Mouse (Mus musculus) lung, postnatal 25 days (tissue): ENCODE results near the gene Slc9a9.

Experiments
- DNase-seq: peaks from one replicate; pipeline ENCODE4 v3.0.0; 2022; ENCODE audit warnings: low spot score

Slc9a9 gene

DNA sequence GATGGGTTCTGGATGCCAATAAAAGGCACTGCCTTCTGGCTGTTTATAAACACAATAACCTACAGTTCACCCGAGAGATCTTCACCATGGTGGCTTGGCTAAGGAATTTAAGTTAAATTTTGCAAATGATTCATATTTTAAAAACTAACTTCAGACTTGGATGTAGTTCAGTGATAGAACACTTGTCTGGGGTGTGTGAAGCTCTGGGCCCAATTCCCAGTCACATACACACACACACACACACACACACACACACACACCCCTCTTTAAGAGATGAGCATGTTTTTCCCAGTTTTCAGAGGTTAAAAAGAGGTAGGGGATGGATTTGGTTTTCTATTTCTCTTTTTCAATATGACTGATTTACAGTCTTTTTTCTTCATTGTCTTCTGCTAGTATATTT lies 15.9 kb downstream of the Slc9a9 start:
- no peak for DNase-seq

DNA sequence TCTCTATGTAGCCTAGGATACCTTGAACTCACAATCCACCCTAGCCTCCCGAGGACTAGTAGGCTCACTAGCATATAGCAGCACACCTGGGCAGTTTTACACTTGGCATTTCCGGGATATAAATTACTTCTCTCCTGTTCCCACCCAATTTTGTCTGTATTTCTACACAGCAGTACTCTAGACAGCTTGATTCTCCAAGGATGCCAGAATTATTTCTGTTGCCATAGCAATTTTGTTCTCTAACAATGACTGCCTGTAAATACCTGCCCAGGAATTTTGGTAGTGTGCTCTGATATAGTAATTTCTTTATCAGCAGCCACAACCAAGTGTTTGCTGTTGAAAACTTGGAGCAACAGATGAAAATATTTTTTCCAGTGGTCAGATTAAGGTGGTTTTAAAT lies 16.7 kb downstream of the Slc9a9 start:
- DNase-seq: no peak

- DNase-seq: no peak
Observed at GRCm38 (mm10) chr9:94687203-94687859, 17.6 kb downstream of the Slc9a9 start.

DNA sequence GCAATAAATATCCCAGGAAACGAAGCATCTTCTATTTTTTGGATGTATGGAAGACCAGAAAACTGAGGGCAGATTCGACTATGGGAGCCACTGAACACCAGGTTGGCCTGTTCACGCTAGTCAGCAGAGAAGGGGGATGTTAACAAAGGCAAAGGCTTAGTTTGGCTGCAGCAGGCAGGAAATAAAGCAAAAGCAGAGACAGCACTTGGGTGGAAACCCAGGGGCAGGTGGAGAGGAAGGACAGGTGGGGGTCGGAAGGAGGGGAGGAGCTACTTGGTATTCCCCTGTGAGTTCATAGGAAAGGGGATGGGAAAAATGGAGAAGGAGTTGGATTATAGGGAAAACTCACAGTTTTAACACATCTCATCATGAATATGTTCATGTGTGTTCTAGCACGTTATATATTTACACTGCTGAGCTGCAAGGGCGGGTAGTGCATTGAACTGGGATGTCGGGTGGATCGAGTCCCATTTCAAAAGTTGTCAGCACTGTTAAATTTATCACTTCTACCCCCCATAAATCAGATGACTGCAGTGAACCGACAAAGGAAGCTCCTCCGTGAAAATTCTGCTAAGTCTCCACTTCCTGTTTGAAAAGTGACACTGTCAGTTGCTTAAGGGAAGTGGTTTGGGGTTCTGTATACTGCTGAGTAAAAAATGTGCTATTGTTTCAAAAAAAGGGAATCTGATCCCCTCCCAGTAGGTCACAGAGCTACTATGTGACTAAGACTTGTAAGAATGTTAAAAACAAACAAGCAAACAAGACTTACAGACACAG lies 21.8 kb downstream of the Slc9a9 start:
- DNase-seq: peak; percentile 37

- no peak for DNase-seq
Observed at GRCm38 (mm10) chr9:94692122-94692521, 22.4 kb downstream of the Slc9a9 start.

DNA sequence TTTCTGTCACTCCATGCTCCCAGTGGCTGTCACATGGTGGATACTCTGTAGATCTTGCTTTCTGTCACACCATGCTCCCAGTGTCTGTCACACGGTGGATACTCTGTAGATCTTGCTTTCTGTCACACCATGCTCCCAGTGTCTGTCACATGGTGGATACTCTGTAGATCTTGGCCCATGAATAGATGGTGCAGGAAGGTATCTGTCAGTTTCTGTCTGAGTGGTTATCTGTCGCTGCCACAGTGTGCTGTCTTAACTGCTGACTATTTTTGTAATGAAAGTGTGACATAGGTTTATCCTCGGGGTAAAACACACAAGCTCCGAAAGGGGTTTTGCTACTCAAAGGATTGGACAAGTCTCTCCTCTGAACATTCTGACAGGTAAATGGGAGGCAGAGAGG lies 24.5 kb downstream of the Slc9a9 start:
- no peak for DNase-seq

GRCm38 (mm10) chr9:94694983-94695382 lies 25.3 kb downstream of the Slc9a9 start:
- no peak for DNase-seq

DNA sequence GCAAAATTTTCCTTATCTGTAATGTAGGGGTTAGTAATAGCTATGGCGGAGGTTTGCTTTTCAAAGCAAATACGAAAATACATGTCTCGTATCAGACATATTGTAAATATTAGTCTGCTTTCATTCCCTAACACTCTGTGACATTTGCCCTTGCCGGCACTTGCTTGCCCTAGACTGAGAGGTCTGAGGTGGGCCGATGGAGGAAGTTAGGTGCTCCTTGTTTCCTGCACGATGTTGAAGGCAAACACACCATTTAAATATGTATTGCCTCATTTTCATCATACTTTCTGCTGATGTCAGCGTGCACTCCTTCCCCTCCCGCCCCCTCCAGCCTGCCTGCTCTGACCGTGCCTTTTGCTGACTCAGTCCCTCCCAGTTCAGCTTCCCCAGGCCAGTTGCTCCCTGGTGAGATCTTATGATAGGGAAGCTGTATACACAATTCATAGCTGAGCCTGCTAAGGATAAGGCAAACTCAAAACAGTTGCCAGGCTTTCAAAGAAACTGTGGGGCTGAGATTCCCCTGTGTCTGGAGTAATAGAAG lies 26.9 kb downstream of the Slc9a9 start:
- peak; percentile 16 for DNase-seq

GRCm38 (mm10) chr9:94698175-94698574 lies 28.5 kb downstream of the Slc9a9 start:
- no peak for DNase-seq

- no peak for DNase-seq
Observed at GRCm38 (mm10) chr9:94700549-94700948, 30.8 kb downstream of the Slc9a9 start.

DNA sequence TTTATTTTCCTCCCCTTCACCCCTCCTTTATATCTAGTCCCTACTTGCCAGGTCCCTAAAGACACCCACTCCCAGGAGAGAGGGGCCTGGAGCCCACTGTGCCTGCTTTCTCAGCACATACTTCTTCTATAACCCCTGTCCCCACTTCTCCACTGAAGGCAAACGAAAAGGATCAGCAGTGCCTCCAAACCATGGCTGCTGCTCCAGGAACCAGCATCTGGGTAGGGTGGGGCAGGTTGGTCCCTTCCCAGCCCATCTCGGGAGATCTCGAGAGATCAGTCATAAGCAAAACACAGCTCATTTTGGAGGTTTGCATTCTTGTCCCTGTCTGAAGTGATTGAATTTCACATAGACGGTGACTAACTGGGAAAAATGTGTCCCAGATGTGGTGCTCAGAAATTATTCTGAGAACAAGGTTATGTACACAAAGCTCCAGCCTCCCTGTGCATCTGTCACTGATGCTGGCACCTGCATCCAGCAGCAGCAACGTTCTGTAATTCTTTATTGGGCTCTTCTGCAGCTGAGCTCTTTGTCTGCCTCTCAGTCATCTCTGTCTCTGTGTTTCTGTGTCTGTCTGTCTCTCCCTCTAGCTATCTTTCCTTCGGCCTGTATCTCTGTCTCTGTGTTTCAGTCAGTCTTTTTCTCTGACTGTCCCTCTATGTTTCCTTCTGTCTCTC lies 31.6 kb downstream of the Slc9a9 start:
- DNase-seq: no peak

DNA sequence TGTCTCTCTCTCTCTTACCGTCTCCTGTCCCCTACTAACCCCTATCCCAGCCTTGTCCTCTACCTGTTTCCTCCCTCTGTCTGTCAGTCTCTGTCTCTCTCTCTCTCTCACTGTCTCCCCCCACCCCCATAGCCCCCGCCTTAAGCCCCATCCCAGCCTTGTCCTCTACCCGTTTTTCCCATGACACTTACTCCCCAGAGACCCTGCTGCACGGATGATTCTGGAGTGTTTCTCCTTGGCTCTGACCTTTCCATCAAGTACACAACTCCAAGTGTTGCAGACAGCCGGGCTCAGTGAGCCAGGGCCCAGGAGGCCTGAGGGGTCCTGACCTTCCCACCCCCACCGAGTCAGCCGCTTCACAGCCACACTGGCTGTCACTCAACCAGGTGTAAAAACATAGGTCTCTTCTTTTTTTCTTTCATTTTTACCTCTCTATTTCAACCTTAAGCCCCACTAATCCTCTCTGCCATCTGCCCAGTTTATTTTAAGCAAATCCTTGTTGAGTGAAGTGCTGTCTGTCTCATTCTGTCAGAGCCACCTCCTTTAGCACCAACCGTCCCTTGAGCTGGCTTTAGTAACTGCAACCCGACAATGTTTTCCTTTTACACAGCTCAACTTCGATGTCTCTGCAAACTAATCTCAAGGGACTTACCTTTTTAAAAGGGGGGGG lies 32.4 kb downstream of the Slc9a9 start:
- no peak for DNase-seq

GRCm38 (mm10) chr9:94704986-94705757 lies 35.5 kb downstream of the Slc9a9 start:
- DNase-seq: no peak

DNA sequence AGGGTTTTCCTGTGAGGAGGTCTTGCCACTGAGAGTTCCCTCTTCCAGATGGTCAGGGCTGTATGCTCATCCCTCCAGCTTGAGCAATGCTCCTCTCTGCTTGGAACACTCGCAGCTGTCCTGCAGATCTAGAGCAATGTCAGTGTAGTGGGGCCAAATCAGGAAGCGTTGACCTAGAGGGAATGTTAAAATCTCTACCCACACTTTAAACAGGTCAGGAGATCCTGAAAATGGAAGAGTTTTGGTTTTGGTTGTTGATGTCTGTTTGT lies 36.0 kb downstream of the Slc9a9 start:
- DNase-seq: no peak

- no peak for DNase-seq
Observed at GRCm38 (mm10) chr9:94712084-94712483, 42.4 kb downstream of the Slc9a9 start.

DNA sequence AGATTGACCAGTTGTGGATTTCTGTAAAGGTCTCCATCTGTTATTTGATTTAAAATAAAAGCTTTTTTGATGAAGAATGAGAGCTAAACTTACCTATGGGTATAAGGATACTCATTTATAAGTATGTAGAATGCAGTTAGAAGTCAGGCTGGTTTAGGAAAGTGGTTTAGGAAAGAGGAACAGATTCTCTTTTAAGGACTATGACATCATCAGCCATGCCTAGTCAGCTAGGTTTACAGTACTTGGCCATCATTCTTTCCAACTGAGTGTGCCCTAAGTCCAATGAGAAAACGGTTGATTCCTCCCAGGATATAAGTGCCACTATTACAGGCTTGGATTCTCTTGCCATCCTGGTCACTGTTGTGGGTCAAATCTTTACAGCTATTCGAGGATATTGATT lies 47.0 kb downstream of the Slc9a9 start:
- DNase-seq: no peak

DNA sequence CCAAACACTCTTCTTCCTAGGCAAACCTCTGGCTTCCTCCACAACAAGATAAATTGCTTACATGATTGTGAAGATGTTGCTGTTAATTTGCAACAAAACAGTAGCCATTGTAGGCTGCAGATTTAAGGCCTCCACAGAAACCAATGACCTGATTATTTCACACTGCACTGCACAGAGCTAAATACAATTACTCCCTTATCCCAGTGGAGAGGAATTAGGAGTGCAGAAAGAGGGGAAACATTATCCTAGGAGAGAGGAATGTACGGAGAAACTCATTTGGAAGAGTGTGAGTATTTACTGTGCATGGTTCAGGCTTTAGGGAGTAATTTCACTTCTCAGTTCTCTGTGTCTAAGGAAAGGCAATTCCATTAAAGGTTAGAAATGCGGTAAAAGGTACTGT lies 53.9 kb downstream of the Slc9a9 start:
- no peak for DNase-seq

DNA sequence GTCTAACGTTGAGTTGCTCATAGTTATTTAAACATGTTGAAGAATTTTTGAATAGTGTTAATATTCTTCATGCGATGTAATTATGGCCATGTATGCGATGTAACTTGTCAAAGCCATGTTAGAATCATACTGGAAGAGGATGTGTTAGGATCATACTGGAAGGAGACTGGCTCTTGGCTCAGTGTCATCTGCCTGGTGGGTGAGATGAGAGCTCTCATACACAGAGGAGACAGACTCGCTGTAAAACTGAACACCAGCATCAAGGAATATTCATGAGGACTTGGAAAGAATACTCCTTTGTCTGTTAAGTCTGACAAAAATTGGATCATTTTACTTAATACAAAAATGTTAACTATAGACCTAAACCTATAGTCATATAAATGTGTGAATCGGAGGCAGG lies 55.4 kb downstream of the Slc9a9 start:
- no peak for DNase-seq

- DNase-seq: peak; percentile 26
Observed at GRCm38 (mm10) chr9:94727457-94727856, 57.7 kb downstream of the Slc9a9 start.

DNA sequence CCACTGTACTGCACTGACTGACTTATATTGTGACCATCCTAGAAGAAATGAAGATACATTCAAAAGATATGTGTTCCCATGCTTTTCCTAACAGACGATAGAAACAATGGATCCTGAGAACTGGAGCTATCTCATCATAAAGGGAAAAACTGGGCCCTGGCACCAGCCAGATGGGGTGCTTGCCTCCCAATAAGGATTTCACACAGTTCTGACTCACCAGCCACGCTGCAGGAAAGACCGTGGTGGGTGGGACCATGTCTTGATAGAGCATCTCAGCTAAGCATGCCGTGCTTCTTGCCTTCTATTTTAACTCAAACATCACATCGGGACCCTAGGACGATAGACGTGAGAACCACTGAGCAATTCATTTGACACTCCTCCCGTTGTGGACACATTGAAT lies 60.7 kb downstream of the Slc9a9 start:
- no peak for DNase-seq

DNA sequence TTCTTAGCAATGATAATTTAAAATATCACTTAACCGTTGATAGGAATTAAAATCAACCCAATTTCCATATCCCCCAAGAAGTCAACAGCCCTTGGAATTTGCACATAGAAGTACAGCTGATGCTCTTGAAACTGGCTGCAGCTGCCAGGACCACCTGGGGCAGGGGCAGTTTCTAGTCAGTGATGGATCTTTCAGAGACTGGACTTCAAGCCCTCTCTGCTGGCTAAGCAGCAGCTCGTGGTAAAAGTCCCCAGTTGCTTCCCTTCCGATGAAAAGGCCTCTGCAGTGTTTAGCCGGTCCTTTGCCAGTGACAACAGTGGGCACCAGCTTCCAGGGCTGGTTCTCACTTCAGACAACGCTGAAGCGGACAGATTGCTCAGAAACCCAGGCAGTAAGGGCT lies 62.4 kb downstream of the Slc9a9 start:
- no peak for DNase-seq
